Mouse (Mus musculus) midbrain, embryonic 14.5 days (tissue): ENCODE measurements at regions not wholly inside any gene's neighbourhood (a gene's known extent, or its start where the extent isn't known, plus 50 kb on each side); places are given as distances from the start of the nearest gene placed in this dataset.

ENCODE experiments used
- ATAC-seq: fragments of 200-750 bp; cut with Nextera tagmentation; 2 replicates; pipeline ENCODE4 v1.8.0; 2017; ENCODE audit warnings: moderate number of reproducible peaks, moderate library complexity; ENCODE audit not compliant: low FRiP score, low TSS enrichment
- DNase-seq: peaks from one replicate; pipeline ENCODE4 v3.0.0-alpha.2; 2015
- H3K27ac ChIP-seq: fragments of 300-500 bp; sonication (generic); replicated peaks from 2 replicates; pipeline ENCODE4 v1.5.1; 2014; ENCODE audit warnings: mild to moderate bottlenecking, low read depth, low read length, moderate library complexity
- H3K27me3 ChIP-seq: fragments of 300-500 bp; sonication (generic); 2 replicates; pipeline ENCODE4 v1.6.1; 2014; ENCODE audit warnings: low read length, control low read depth, mixed read lengths; ENCODE audit not compliant: control insufficient read depth, insufficient read depth
- H3K36me3 ChIP-seq: fragments of 300-500 bp; sonication (generic); 2 replicates; pipeline ENCODE4 v1.6.1; 2014; ENCODE audit warnings: low read length, control low read depth; ENCODE audit not compliant: control insufficient read depth, insufficient read depth
- H3K4me1 ChIP-seq: fragments of 300-500 bp; sonication (generic); 2 replicates; pipeline ENCODE4 v1.6.1; 2014; ENCODE audit warnings: mild to moderate bottlenecking, antibody characterized with exemption, low read length, control low read depth; ENCODE audit not compliant: control insufficient read depth, insufficient read depth
- H3K4me2 ChIP-seq: fragments of 300-500 bp; sonication (generic); 2 replicates; pipeline ENCODE4 v1.6.1; 2014; ENCODE audit warnings: mild to moderate bottlenecking, low read length, moderate library complexity
- H3K4me3 ChIP-seq: fragments of 300-500 bp; sonication (generic); replicated peaks from 2 replicates; pipeline ENCODE4 v1.5.1; 2014; ENCODE audit warnings: low read depth, low read length
- H3K9ac ChIP-seq: fragments of 300-500 bp; sonication (generic); replicated peaks from 2 replicates; pipeline ENCODE4 v1.6.1; 2014; ENCODE audit warnings: mild to moderate bottlenecking, low read length, moderate library complexity
- H3K9me3 ChIP-seq: fragments of 300-500 bp; sonication (generic); 2 replicates; pipeline ENCODE4 v1.6.1; 2016; ENCODE audit warnings: low read length, control low read depth, mixed read lengths; ENCODE audit not compliant: control insufficient read depth
- WGBS: fragments of 180-500 bp; shearing (Covaris S2); extraction: QIAGEN DNeasy Blood & Tissue Kit; methylation state at CpG from one replicate; pipeline ENCODE4 v1.1.7; 2014; 5-methylcytosine and 5-hydroxymethylcytosine counted together

DNA sequence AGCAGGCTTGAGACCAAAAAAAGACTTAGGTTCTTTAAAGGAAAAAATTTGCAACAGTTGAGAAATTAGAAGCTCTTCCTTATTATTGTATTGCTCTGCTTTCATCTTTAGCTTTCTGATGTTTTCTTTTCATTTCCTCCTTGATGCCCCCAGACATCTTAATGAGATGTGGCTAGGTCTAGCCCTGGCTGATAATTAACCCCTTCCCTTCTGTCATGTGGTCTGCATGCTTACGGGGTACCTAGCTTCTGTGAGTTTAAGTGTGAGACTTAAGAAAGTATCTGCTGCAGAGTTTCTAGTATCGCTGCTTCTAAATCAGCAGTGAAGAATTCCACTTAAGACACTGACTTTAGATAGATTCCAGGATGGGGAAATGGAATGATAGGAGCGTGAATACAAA, 215.8 kb upstream of the Snx7 start:
- no peak for DNase-seq
- no peak overlapping the region for H3K4me2 ChIP-seq
- ATAC-seq = no peak
- no peak overlapping the region for H3K27ac ChIP-seq
- H3K4me1 ChIP-seq = no peaks in the 10 kb centered on the region
- no peak overlapping the region for H3K4me3 ChIP-seq
- no peak overlapping the region for H3K9ac ChIP-seq
- H3K27me3 ChIP-seq = no peaks in the 10 kb centered on the region
- H3K36me3 ChIP-seq = no peaks in the 10 kb centered on the region
- WGBS = 92% methylated on average over 3 of the region's 3 CpGs
- H3K9me3 ChIP-seq = no peaks in the 10 kb centered on the region

DNA sequence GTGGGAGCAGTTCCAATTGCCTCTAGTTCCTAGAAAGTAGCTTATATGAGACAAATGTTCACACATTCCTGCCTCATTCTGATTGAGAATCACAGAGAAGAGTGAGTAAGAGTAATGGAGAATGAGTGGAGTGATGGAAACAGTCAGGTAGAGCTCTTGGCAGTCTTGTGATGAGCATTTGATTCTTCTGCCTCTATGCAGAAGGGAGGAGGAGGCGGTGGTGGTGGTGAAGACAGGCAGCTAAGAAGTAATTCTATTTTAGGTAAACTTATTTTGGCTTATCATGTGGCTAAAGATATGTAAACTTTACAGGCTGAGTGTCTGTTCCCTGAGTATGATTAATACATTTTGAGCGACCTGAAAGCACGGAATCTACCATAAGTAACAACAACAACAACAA, 203.6 kb upstream of the Snx7 start:
- Histone ChIP-seq H3K36me3 (no peaks in the 10 kb centered on the region), H3K4me1 (no peaks in the 10 kb centered on the region), H3K4me3 (no peak overlapping the region), H3K9me3 (no peaks in the 10 kb centered on the region), H3K9ac (no peak overlapping the region), H3K4me2 (no peak overlapping the region), H3K27me3 (no peaks in the 10 kb centered on the region), H3K27ac (no peak overlapping the region)
- no peak for DNase-seq
- 92% methylated on average over 3 of the region's 3 CpGs for WGBS
- ATAC-seq = no peak

DNA sequence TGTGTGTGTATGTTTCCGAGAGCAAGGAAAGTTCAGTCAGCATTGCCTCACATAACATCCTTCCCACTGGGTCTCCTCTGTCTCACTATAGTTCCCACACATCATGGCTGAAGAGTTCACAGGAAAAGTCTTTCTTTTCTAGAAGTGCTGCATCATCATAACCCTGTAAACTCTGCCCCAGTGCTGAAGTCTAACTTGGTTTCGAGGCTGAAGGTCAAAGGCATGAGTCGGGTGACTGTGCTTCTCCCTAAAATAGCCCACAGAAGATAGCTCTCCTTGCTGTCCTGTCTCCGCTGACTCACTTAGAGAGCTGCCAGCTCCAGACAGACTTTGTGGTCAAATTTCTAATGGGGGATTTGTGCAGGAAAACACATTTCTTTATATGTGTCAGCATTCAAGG, 201.4 kb upstream of the Snx7 start:
- H3K9me3 ChIP-seq = no peaks in the 10 kb centered on the region
- H3K4me3 ChIP-seq = no peak overlapping the region
- H3K27ac ChIP-seq = no peak overlapping the region
- ATAC-seq (no peak), DNase-seq (no peak)
- H3K27me3 ChIP-seq = no peaks in the 10 kb centered on the region
- 93% methylated on average over 4 of the region's 4 CpGs for WGBS
- H3K4me2 ChIP-seq = no peak overlapping the region
- no peak overlapping the region for H3K9ac ChIP-seq
- H3K36me3 ChIP-seq = no peaks in the 10 kb centered on the region
- H3K4me1 ChIP-seq = no peaks in the 10 kb centered on the region

DNA sequence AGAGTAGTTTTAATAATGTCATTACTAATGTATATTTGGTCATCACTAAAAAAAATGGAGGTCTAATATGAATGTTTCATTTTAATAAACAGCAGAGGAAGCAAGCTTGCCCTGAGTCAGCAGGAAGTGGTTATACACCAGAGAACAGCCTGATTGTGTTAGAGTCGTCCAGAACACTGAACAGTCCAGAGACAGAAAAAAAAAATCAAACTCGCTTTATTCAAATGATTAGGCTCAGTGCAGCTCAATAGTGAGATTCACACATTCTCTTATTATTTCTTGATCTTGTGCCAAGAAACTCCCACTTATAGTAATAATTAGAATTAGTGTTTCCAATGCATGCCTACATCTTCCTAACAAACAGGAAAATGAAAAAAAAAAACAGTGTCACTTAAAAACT, 194.9 kb upstream of the Snx7 start:
- Histone ChIP-seq H3K27ac (no peak overlapping the region), H3K27me3 (no peaks in the 10 kb centered on the region), H3K4me2 (no peak overlapping the region), H3K36me3 (no peaks in the 10 kb centered on the region), H3K9me3 (no peaks in the 10 kb centered on the region), H3K9ac (no peak overlapping the region), H3K4me1 (no peaks in the 10 kb centered on the region), H3K4me3 (no peak overlapping the region)
- no peak for ATAC-seq
- WGBS = 34% methylated on average over 2 of the region's 2 CpGs
- DNase-seq = peak; percentile 14

DNA sequence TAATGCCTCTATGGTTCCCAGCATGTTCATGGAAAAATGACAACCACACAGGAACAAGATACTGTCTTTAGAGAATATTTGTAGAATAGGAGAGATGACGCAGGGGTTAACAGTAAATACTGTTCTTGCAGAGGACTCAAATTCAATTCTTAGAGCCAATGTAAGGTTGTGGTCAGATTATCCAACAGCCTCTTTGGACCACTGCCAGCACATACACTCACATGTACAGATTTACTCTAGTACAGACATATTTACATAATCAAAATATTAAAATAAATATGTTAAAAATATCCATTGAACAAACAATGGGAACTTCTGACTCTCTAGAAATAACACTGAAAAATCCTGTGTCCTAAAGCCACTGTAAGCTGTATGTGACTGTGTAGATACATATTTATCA, 193.8 kb upstream of the Snx7 start:
- 92% methylated on average over 1 of the region's 1 CpGs for WGBS
- ATAC-seq (no peak), DNase-seq (no peak)
- H3K9me3 ChIP-seq = no peaks in the 10 kb centered on the region
- H3K4me1 ChIP-seq = no peaks in the 10 kb centered on the region
- H3K27me3 ChIP-seq = no peaks in the 10 kb centered on the region
- no peak overlapping the region for H3K4me3 ChIP-seq
- no peak overlapping the region for H3K27ac ChIP-seq
- H3K9ac ChIP-seq = no peak overlapping the region
- H3K36me3 ChIP-seq = no peaks in the 10 kb centered on the region
- H3K4me2 ChIP-seq = no peak overlapping the region

DNA sequence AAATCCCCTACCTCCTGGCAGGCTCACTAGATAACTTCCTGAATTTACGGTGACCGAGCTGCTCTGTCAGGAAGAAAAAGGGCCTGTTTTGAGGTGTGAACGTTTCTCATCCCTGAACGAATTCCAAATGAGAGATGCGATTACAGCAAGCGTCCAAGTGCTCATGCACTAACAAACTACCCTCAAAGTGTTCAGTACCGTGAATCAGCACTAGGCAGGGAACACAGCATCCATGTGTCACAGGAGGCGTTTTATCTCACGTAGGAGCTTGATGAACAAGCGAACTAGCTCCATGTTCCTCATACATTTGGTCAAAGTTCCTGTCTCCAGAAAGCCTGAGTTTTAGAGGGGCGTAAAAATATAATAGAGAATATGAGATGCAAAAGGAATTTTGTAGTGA, 178.3 kb upstream of the Snx7 start:
- H3K27me3 ChIP-seq = no peaks in the 10 kb centered on the region
- H3K27ac ChIP-seq = no peak overlapping the region
- H3K9ac ChIP-seq = no peak overlapping the region
- H3K9me3 ChIP-seq = no peaks in the 10 kb centered on the region
- 89% methylated on average over 11 of the region's 11 CpGs for WGBS
- H3K4me3 ChIP-seq = no peak overlapping the region
- H3K4me1 ChIP-seq = no peaks in the 10 kb centered on the region
- no peaks in the 10 kb centered on the region for H3K36me3 ChIP-seq
- H3K4me2 ChIP-seq = no peak overlapping the region
- ATAC-seq (no peak), DNase-seq (no peak)

DNA sequence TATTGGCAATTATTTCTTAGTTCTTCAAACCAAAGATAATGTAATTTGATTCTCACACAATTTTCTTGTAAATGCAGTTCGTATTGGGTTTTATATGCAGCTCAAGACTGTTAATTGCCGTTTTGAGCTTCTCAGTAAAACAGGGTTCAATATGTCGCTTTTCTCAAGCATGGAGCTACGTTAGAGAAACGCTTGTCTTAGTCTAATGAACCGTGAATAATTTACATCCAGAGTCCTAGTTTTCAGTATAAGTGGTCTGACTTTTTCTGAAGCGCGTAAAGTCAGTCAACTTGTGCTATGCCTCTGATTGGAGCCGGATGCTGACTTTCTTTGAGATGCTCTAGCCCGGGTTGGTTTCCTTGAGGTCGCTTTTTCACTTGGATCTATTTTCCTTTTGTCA, 177.8 kb upstream of the Snx7 start:
- no peaks in the 10 kb centered on the region for H3K4me1 ChIP-seq
- H3K27me3 ChIP-seq = no peaks in the 10 kb centered on the region
- H3K36me3 ChIP-seq = no peaks in the 10 kb centered on the region
- no peak overlapping the region for H3K4me2 ChIP-seq
- DNase-seq (peak; percentile 5), ATAC-seq (no peak)
- H3K9ac ChIP-seq = no peak overlapping the region
- 80% methylated on average over 11 of the region's 11 CpGs for WGBS
- H3K27ac ChIP-seq = no peak overlapping the region
- no peaks in the 10 kb centered on the region for H3K9me3 ChIP-seq
- H3K4me3 ChIP-seq = no peak overlapping the region

DNA sequence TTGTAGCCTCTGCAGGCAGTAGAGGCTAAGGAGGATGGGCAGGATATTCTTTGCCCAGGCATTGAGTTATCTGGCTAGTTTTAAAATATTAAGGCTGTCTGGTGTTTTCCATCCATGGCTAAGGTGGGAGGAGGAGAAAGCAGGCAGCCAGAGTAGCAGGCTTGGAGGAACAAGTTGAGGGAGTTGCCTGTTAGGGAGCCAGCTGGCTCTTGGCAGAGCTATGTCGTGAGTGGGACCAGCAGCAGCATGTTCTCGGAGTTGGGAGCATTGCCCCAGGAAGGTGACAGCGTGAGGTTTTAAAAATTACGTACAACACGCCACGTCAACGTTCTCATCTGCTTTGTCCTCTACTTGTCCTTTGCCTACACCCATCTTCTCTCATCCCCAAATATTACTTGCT, 167.8 kb upstream of the Snx7 start:
- H3K4me3 ChIP-seq = no peak overlapping the region
- H3K4me2 ChIP-seq = no peak overlapping the region
- H3K27ac ChIP-seq = no peak overlapping the region
- no peak for DNase-seq
- ATAC-seq = no peak
- no peaks in the 10 kb centered on the region for H3K4me1 ChIP-seq
- H3K27me3 ChIP-seq = no peaks in the 10 kb centered on the region
- H3K36me3 ChIP-seq = no peaks in the 10 kb centered on the region
- no peak overlapping the region for H3K9ac ChIP-seq
- 88% methylated on average over 7 of the region's 7 CpGs for WGBS
- no peaks in the 10 kb centered on the region for H3K9me3 ChIP-seq

DNA sequence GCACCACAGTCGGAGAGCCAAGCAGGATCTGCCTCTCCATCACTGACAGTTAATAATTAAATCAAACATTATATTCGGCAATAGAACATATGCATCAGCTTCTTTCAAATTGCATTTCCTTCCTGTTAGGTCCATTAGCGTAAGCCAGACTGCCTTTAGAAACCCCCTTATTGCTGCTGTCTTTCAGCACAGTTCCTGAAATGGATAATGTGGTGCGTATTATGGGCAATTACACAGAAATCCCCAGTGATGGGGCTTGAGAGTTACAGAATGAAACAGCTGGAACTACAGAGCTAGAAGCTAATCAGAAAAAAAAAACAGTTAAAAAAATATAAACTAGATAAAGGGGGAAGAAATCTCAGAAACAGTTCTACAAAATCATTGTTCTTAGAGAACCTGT, 126.7 kb upstream of the Snx7 start:
- H3K4me2 ChIP-seq = no peak overlapping the region
- no peaks in the 10 kb centered on the region for H3K9me3 ChIP-seq
- DNase-seq (peak; percentile 30), ATAC-seq (no peak)
- no peak overlapping the region for H3K9ac ChIP-seq
- H3K36me3 ChIP-seq = no peaks in the 10 kb centered on the region
- H3K4me3 ChIP-seq = no peak overlapping the region
- no peaks in the 10 kb centered on the region for H3K27me3 ChIP-seq
- no peaks in the 10 kb centered on the region for H3K4me1 ChIP-seq
- no peak overlapping the region for H3K27ac ChIP-seq
- 57% methylated on average over 4 of the region's 4 CpGs for WGBS
